Mouse (Mus musculus) CD4-positive, CD25-positive, alpha-beta regulatory T cell, adult 2 months (primary cell): ENCODE results near the gene Pfkm.

Source experiments
- DNase-seq: peaks from one replicate; pipeline ENCODE4 v3.0.0-alpha.2; 2012; ENCODE audit warnings: low read depth, low spot score

Pfkm gene

DNA sequence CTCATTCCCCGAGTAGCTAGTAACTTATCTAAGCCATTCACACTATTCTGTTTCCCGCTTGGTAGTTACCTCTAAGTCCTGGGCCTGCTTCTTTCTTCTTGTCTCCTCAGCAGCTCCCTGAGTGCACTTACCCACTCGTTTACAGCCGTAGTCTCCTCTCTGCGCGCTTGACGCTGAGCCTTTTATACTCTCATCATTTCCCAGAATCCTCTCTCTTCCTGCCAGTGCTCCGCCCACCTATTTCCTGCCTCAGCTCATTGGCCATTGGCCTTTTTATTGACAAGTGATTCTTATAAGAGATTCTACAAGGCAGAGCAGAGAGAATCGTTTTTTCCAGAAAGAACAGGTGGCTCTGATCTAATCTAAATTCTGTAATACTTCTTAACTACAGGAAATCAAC is 6.1 kb downstream of the Pfkm start:
- DNase-seq, result peak; percentile 41

DNA sequence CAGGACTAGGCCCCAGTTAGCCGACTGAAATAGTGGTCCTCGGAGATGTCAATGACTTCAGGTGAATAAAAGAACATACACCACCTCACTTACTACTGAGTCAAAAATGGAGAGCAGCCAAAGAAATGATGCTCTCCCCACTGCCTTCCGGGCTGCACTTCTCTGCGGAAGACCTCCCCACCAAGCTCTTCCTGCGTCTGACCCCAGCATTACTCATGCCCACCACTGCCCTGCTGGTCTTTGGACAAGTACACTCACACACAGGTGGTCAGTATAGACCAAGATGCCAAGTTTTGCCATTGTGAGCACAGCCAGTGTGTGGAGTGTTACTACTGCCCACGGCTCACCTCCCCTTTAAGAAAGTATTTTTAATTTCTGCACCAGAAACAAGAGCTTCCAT is 10.0 kb downstream of the Pfkm start:
- no peak for DNase-seq

DNA sequence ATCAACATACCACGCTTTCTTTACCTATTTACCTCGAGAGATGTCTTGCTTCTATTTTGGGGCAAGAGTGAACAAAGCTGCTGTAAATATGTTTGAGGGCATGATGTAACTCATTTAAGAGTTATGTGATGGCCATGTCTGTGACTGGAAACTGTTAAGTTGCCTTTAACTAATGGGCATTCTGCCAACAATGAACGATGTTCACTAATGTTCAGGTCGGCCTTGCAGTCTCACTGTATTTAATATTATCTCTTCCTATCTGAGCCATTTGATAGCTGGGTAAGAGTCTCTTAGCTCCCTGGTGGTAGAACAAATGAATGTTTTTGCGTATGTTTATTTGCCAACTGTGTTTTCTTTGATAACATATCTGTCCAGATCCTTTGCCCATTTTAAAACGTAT is 14.1 kb downstream of the Pfkm start:
- no peak for DNase-seq

DNA sequence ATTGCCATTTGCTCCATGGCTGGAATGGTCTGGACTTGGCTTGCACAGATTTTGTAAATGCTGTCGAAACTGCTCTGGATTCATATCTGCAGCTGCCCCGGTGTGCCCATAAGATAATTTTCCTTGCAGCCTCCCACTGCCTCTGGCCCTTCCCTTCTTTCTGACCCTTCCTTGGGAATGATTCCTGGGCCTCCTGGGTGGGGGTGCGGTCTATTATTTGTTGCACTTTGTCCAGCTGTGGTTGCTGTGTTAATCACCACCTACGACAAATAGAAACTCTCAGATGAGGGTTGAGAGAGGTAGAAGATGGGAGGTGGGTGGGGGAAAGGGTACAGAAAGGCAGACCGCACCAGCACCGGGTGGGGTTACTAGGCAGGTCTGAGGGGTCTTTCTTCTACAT is 14.8 kb downstream of the Pfkm start:
- no peak for DNase-seq

DNA sequence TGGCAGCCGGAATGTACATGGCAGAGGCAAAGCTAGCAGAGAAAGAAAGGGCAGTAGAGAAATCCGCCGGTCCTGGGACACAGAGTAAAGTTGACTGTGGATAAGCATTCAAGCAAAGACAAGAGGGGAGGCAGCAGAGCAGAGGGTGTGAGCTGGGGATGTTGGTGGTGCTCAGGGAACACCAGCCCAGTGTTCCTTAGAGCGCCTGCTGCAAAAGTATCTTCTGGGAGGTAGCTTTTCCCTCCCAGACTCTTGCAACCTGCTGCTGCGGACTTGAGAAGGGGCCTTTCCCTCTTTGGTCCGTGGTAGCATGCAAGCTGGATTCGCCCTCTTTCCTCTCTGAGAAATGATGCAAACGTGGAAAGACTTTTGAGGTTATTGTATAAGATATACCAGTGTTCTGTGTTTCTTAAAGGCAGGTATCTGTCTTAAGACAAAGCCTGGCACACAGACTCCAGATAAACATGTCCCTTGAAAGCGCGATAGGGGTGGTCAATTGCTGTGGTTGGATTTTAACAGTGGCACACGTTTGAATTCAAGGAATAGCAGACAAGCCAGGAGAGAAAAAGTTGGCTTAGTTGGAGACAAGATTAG is 15.4 kb downstream of the Pfkm start:
- no peak for DNase-seq

DNA sequence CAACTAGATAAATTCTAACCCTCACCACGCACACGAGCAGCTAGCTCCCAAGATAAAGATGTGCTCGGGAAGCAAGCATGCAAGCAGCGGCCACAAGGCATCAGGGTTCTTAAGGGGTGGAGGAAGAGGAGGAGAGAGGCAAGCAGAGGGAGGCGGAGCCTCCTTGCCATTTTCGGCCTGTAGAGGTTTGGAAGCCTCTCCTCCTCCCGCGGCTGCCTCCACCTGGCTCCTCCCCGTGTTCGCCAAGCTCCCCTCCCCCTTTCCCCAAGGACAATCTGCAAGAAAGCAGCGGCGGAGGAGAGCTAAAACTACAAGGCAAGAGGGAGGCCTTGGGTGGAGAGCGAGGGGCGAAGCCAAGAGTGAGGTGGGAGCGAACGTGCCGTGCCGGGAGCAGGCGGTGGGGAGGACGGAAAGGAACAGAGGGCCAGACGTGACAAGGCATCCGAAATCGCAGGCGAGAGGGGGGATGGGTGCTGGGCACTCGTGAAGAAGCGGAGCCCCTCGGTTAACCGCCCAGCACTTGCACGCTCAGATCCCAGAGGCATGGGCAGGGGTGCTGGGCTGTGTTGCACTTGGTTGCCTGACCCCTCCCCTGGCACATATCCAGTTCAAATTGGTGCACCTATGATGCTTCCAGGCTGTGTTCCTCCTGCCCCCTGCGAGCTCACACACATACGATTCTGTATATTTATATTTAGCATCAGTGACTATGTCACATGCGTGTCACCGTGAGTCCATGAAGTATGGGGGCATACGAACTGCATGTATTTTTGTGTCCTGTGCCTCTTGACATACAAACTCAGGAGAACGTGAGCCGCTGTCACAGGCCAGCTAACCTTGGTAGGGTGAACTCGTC is 16.1 kb downstream of the Pfkm start:
- peak; percentile 83 for DNase-seq

DNA sequence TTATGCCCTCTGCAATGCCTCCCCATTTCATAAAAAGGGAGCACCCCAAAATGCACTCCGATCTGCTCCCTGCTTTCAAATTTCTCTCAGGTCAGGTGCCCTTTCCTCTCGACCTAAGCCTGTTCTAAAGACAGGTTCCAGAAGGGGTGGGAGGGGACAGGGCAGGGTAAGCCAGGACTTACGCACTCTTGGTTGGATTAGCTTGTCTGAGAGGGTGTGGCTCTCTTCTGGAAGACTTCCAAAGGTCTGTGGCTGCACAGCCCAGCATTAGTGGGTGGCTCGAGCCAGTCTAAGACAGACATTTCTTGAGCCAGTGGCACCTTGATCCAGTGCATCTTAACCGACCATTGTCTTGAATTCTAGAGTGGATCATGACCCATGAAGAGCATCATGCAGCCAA is 19.4 kb downstream of the Pfkm start:
- DNase-seq, result no peak

DNA sequence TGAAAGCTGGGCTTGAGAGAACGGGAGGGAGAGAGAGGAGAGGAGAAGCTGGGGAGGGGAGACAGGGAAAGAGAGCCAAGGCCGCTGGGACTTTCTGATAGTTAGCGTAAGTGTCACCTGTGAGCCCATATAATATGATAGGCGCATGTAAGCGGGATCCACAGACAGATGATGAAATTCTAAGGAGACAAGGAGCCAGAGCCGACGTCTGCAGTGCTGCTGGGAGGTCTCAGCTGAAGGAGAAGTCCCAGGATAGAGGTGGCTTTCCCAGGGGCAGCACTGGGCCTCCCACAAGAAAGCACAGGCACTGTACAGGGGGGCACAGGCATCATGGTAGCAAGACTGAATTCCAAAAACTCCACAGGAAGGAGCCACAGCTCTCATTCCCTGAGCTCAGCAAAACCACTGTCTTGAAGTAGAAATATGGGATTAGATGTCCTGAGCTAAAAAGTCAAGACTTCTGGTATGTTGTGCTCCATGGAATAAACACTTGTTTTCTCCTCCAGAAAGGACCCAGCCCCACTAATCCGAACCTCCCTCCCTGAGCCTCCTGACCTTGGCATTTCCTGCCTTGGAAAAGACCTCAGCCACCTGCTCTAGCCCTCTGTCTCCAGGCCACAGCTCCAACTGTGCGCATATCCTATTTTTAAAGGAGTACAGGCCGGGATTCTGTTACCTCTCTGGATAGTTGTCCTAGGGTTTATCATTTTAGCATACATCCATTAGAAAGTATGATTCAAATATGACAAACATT is 21.9 kb downstream of the Pfkm start:
- DNase-seq, result no peak

DNA sequence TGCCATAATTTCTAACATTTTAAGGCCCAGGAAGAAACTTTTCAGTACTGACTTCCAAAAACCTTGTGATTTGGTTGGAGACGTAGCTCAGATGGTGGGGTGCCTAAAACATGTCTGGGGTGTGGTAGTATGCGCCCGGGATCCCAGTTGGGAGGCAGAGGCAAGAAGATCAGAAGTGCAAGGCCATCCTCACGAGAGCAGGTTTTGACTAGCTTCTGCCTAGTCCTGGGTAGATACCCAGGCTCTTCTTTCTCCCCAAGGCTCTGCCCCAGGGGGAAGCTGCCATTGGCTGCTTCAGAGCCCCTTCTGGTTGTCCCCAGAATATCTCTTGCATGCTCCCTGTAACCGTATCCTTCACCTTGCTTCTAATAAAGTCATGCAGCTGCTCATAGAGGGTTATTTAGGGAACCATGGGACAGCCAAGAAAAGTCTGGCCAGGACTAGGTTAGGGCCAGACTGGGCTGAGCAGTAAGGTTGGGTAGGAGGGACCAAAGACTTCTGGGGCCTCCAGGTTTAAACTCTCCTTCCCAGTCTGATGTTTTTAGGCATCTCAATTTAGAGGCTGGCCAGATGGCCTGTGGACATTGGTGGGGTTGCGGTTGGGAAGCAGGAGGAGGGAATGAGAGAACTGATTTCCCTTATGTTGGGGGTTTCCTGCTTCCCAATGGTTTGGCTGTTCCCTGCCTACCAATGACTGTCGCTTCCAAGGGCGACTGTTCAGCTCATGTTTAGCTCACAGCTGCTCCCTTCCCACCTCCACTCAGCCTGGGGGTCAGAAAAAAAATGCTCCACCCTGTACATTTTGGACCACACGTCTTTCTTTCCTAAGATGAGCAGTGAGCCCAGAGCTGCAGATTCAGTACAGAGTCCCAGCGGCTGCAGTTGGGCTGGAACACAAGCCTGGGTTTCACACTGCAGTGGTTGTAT is 22.7 kb downstream of the Pfkm start:
- no peak for DNase-seq

DNA sequence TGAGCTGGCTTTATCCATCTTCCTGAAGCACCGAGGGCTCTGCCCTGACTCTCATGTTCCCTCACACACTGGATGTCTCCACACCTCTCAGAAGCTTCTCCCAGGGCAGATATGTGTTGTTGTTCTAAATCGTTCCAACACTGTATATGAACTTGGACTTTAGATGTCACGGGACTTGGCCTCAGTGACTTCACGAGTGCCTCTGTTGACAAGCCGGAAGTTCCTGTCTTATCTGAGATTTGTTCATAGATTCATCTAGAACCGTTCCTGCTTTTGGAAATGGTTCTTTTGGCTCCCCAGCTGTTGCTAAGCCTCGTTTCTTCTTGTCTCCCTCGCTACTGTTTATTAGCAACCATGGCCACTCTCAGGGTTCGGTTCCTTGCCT is 23.4 kb downstream of the Pfkm start:
- DNase-seq, result no peak

DNA sequence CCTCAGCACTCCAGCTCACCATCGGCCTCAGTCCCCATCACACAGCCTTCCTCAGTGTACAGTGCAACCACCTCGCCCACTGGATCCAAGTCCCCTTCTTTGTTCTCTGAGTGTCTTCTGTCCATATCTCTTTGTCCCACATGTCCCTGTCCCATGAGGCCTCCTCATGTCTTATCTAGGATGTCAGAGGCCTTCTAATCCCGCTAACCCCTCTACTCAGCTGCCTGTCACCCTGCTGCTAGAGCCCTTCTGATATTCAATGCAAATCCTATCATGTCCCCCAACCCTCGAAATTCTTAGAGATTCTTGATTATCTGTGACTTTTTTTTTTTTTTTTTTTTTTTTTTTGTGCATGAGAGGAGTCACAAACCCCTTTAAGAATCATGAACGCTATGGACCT is 23.9 kb downstream of the Pfkm start:
- no peak for DNase-seq

DNA sequence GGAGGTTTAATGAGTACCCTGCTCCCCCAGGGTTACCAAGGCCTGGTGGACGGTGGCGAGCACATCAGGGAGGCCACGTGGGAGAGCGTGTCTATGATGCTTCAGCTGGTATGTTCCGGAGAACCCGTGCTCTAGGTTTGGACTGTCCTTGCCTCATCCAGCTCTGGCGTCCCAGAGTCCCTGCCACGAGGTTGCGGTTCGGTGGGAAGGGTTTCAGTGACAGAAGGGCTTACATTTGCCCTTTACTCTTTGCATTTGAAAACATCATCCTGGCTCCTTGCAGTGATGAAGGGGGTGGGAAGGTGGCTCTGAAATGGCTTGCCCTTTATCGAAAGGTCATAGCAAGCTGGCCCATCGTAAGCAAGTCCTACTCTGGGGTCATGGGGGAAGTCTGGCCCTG is 27.0 kb downstream of the Pfkm start:
- no peak for DNase-seq

DNA sequence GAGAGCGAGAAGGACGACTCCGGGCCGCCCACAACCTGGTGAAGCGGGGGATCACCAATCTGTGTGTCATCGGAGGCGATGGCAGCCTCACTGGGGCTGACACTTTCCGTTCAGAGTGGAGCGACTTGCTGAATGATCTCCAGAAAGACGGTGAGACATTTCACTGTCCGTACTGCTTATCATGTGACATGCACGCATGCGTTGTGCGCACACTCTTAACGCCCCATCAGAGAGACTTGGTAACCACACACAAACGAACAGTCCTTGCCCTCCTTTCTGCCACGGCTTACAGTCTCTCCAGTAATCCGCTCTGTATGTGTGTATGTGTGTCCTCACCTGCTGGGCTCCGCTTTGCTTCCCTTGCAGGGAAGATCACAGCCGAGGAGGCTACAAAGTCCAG is 28.4 kb downstream of the Pfkm start:
- no peak for DNase-seq

DNA sequence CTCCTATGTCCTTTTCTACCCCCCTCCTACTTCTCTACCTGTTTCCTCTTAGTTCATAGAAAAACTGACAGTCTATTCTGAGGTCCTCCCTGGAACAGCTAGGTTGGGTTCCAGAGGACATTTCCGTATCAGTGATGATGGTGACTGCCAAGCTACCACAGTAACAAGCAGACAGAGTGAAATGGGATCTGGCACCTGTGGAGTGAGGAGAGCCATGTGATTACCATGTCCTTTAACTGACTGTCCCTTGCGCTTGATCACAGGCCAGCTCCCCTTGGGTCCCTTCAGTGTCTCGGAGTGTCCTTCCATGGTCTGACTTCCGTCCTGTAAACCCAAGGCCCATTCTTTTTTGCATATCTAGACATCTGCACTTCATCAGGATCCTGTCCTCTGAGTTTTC is 38.6 kb downstream of the Pfkm start:
- no peak for DNase-seq

DNA sequence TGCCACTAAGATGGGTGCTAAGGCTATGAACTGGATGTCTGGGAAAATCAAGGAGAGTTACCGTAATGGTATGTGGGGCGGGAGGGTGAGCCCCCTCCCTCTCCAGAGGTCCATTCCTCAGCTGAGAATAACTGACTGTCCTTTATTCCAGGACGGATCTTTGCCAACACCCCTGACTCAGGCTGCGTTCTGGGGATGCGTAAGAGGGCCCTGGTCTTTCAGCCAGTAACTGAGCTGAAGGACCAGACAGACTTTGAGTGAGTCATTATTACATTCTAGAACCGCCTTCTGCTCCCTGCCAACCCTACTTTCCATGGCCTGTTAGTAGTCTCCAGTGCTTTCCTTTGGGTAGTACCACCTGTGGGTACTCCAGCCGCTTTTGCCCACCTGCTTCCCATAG is 39.1 kb downstream of the Pfkm start:
- DNase-seq, result no peak

DNA sequence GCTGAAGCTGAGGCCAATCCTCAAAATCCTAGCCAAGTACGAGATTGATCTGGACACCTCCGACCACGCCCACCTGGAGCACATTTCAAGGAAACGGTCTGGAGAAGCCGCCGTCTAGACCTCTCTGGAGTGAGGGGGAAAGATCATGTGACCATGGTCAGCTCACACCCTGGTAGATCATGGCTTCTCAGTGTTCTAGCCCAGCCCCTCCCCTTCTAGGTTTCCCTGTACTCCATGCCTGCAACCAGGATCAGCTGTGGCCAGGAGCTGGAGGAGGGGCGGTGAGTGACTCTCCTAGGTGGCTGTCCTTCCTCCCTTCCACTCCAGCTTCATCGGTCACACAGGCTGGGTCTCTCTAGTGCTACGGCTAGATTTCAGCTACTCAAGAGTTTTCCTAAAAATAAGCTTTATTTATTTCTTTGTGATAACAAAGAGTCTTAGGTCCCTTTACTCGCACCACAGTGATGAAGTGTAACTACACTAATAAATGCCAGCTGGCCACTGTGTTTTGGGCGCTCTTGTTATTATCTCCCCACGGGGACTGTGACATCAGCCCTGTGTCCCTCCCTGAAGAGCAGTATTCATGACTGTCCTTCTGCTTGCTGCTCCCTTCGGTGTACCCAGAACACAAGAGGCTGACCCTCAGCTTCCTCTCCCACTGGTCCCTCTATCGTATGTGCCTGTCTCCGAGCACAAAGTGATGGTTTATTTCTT is 39.7 kb downstream of the Pfkm start:
- DNase-seq, result no peak

DNA sequence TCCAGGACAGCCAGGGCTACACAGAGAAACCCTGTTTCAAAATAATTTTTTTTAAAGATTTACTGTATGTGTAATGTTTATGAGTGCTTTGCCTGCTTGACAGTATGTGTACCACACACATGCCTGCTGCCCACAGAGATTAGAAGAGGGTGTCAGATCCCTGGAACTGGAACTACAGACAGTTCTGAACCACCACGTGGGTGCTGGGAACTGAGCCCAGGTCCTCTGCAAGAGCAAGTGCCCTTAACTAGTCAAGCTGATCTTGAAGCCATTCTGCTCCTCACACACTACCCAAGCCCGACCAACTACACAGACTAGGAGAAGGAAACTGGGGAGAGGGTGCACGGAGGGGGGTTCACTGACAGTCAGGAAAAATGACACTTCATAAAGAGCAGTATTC is 41.1 kb downstream of the Pfkm start:
- DNase-seq, result no peak

DNA sequence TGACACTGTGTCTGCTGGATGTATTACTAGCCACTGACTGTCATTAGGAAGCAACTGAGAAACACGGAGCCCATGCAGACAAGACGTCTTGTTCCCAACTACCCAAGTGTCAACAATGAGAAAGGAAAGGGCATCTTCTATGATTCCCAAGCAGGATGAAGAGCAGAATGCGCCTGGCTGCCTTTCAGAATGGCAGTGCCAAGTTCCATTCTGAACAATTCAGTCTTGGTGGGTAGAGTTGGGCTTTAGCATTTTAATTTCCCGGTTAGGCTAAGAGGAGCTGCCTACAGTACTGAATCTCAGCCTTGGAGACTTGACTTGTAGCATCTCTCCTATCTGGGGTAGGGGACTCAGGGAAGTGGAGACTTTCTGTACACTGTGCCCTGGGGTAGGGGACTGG is 41.6 kb downstream of the Pfkm start:
- no peak for DNase-seq

DNA sequence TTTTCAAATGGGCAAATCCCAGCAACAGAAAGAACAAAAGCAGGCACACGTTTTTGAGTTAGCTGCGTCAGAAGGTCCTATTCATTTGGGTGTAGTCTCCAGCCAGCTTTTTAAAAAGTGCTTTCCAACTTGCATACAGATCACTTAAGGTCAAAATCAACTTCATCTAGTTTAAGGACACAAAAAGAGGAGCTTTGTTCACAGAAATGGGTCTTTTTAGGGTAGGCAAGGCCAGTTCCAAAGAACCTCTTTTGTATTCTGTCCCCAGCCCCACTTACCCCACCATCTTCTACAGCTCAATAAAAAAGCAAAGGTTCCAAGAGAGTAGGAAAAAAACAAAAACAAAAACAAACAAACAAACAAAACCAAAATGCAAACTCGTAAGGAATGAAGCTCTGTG is 42.3 kb downstream of the Pfkm start:
- DNase-seq, result no peak

DNA sequence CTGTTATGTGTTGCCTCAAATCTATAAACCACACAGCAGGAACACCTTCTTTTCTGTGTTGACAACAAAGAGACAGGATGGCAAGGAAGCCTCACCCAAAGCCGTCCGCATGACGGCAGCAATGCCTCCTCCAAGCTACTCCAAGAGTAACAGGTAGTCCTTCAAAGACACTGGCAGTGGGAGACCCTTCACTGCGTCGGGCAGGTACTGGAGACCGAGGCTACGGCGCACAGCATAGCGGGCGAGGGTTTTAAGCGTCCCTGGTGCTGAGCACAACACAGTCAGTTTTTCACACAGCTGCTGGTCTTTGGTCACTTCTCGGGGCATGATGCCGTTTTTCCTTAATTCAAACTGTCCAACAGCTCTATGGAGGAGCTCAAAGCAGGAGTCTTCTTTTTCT is 43.3 kb downstream of the Pfkm start:
- DNase-seq, result no peak

DNA sequence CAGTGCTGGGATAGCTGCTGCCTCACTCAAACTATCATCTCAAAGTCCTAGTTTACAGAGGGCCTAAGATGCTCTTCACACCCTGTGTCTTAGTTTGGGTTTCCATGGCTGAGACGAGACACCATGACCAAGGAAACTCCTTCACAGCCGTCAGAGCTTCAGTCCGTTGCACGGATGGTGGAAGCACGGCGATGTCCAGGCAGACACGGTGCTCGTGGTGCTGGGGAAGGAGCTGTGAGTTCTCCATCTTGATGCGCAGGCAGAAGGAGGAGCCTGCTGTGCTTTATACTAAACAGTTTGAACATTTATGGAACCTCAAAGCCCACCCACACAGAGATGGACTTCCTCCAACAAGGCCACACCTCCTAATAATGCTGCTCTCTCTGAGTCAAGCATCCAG is 44.5 kb downstream of the Pfkm start:
- DNase-seq, result no peak
